Mouse (Mus musculus) liver, adult 2 months (tissue): ENCODE results near the gene Gmpr. TPM values are rescaled to one million over a fixed set of nuclear protein-coding genes. Genes with fewer than 3 reads are reported as not detected.

ENCODE experiments used
- DNase-seq: peaks from one replicate; pipeline ENCODE4 v3.0.0-alpha.2; 2011; ENCODE audit warnings: low read depth, low spot score; ENCODE audit errors: extremely low read depth
- H3K27ac ChIP-seq: fragments of 200-500 bp; replicated peaks from 2 replicates; pipeline ENCODE4 v1.5.1; 2012; ENCODE audit warnings: low read depth, mild to moderate bottlenecking, control low read depth, inconsistent platforms, low read length; ENCODE audit not compliant: insufficient read depth
- H3K27me3 ChIP-seq: fragments of 200-500 bp; 2 replicates; pipeline ENCODE4 v1.6.1; 2012; ENCODE audit warnings: mild to moderate bottlenecking, moderate library complexity, low read length, inconsistent platforms; ENCODE audit not compliant: control insufficient read depth, insufficient read depth
- H3K36me3 ChIP-seq: fragments of 200-500 bp; 2 replicates; pipeline ENCODE4 v1.6.1; 2012; ENCODE audit warnings: low read length, inconsistent platforms; ENCODE audit not compliant: control insufficient read depth, insufficient read depth
- H3K4me1 ChIP-seq: fragments of 200-500 bp; 2 replicates; pipeline ENCODE4 v1.6.1; 2011; ENCODE audit warnings: low read length; ENCODE audit not compliant: control insufficient read depth, insufficient read depth
- H3K4me3 ChIP-seq: fragments of 200-500 bp; 2 replicates; pipeline ENCODE4 v1.5.1; 2011; ENCODE audit warnings: low read depth, mild to moderate bottlenecking, control low read depth, low read length, moderate library complexity; ENCODE audit not compliant: insufficient read depth
- H3K79me2 ChIP-seq: fragments of 200-500 bp; 2 replicates; pipeline ENCODE4 v1.6.1; 2012; ENCODE audit warnings: inconsistent platforms, mild to moderate bottlenecking, low read length, moderate library complexity; ENCODE audit not compliant: control insufficient read depth, insufficient read depth
- H3K9ac ChIP-seq: fragments of 200-500 bp; 2 replicates; pipeline ENCODE4 v1.6.1; 2012; ENCODE audit warnings: low read depth, mild to moderate bottlenecking, control low read depth, inconsistent platforms, low read length
- CTCF ChIP-seq: fragments of 200-500 bp; IDR thresholded peaks from 2 replicates; pipeline ENCODE4 v1.5.1; 2011; ENCODE audit warnings: low read depth, low read length, control low read depth
- POLR2A ChIP-seq: fragments of 200-500 bp; IDR thresholded peaks from 2 replicates; pipeline ENCODE4 v1.6.1; 2011; ENCODE audit warnings: low read length, control low read depth; ENCODE audit not compliant: insufficient read depth; ENCODE audit errors: extremely low read depth
- WGBS: fragments of 180-500 bp; shearing (Covaris S2); methylation state at CpG from one replicate; pipeline ENCODE4 v1.1.7; 2018; 5-methylcytosine and 5-hydroxymethylcytosine counted together
- polyA plus RNA-seq: library from polyadenylated mRNA; depleted of rRNA; stranded (reverse); fragments of >200 nt; gene quantifications from 2 replicates; pipeline ENCODE4 v1.2.3, GENCODE M21; 2012
- total RNA-seq: library from RNA; depleted of rRNA; stranded (reverse); fragments of >200 nt; gene quantifications from 2 replicates; pipeline ENCODE4 v1.2.3, GENCODE M21; 2014

The Gmpr gene
- total and polyA plus RNA-seq, 2 experiments: 1.1 to 2.2 TPM

DNA sequence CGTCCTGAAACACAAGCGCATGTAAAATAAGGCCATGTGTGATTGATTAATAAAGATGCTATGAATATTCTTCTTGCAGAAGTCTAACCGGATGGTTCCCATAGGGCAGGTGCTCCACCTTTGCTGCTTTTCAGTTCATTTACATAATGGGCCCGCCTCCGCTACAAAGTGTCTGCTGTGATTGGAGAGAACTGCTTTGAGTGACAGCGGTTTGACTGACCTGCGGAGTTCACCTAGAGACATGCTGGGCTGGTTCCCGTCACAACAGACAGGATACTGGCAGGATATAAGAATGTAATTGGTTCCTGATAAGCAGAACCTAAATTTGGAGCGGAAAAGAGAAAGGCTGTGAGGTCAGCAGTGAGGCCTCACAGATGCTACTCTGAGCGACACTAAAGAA lies 13.4 kb upstream of the Gmpr start:
- 42% methylated on average over 10 of the region's 10 CpGs for WGBS
- H3K79me2 ChIP-seq: no peaks in the 10 kb centered on the region
- H3K4me3 ChIP-seq: no peak overlapping the region
- TF ChIP-seq POLR2A (no peak), CTCF (no peak)
- H3K27ac ChIP-seq: no peak overlapping the region
- DNase-seq: no peak
- H3K9ac ChIP-seq: no peak overlapping the region
- no peaks in the 10 kb centered on the region for H3K4me1 ChIP-seq
- no peaks in the 10 kb centered on the region for H3K27me3 ChIP-seq
- H3K36me3 ChIP-seq: no peaks in the 10 kb centered on the region

DNA sequence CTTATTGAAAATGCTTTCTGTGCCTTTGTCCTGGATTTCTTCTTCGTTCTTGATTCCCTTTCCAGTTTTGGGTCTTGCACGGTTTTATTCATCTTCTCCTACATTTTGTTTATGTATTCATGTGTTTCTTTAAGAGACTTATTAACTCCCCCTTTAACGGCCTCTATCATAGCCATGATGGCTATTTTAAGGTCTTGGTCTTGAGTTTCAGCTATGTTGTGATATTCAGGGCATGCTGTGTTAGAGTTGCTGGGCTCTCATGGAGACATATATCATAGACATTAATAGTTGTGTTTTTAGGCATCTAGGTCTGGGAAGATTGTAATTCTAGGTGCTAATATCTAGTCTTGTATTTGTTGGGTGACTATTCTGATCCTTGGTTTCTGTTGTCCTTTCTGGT lies 8.6 kb upstream of the Gmpr start:
- Histone ChIP-seq H3K9ac (no peak overlapping the region), H3K27ac (no peak overlapping the region), H3K79me2 (no peaks in the 10 kb centered on the region), H3K4me1 (no peaks in the 10 kb centered on the region), H3K36me3 (no peaks in the 10 kb centered on the region), H3K27me3 (peaks cover 3% of the 10 kb centered on the region; the same call in 1 of the 2 replicates), H3K4me3 (no peak overlapping the region)
- WGBS: 78% methylated on average over 3 of the region's 3 CpGs
- no peak for DNase-seq
- TF ChIP-seq CTCF (no peak), POLR2A (no peak)

DNA sequence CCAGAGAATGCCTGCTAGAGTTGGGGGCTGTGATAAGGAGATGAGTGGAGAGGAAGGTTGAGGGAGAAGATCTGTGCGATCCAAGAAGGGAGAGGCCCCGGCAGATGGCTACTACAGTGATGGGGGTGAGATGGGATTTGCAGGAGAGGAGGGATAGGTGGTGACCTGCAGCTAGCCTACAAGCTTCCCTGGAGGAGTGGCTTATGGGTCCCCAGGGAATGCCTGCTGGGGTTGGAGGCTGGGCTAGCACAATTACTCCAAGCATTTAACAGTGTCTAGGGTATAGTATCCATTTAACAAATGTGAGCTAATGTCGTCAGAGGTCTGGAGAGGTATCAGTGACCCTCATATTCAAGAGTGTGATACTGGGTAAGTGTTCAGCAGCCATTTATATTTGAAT lies 7.9 kb upstream of the Gmpr start:
- no peak for TF ChIP-seq POLR2A
- TF ChIP-seq CTCF: no peak
- H3K36me3 ChIP-seq: no peaks in the 10 kb centered on the region
- H3K27ac ChIP-seq: no peak overlapping the region
- 91% methylated on average over 3 of the region's 3 CpGs for WGBS
- no peak overlapping the region for H3K9ac ChIP-seq
- DNase-seq: no peak
- H3K4me3 ChIP-seq: no peak overlapping the region
- no peaks in the 10 kb centered on the region for H3K79me2 ChIP-seq
- no peaks in the 10 kb centered on the region for H3K4me1 ChIP-seq
- H3K27me3 ChIP-seq: peaks cover 3% of the 10 kb centered on the region; the same call in 1 of the 2 replicates

DNA sequence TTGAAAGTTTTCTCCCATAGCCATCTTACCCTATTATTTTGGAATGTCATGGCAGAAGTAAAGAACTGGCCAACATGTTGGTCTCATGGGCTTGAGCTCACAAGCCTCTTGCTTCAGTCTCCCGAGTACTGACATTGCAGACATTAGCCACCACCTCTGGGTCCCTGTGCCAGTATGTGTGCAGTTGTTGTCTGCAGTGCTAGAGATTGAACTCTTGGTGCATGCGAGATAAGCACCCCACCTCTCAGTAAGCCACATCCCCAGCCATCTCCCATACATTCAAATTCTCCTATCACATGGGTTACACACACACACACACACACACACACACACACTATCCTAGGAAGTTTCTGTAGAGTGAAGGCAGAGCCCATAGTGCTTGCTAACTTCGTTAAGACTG lies 7.3 kb upstream of the Gmpr start:
- Histone ChIP-seq H3K79me2 (no peaks in the 10 kb centered on the region), H3K36me3 (no peaks in the 10 kb centered on the region), H3K4me1 (no peaks in the 10 kb centered on the region), H3K9ac (no peak overlapping the region), H3K27ac (no peak overlapping the region), H3K27me3 (peaks cover 3% of the 10 kb centered on the region; the same call in 1 of the 2 replicates), H3K4me3 (no peak overlapping the region)
- no peak for DNase-seq
- TF ChIP-seq POLR2A: no peak
- no peak for TF ChIP-seq CTCF
- 86% methylated on average over 3 of the region's 3 CpGs for WGBS

DNA sequence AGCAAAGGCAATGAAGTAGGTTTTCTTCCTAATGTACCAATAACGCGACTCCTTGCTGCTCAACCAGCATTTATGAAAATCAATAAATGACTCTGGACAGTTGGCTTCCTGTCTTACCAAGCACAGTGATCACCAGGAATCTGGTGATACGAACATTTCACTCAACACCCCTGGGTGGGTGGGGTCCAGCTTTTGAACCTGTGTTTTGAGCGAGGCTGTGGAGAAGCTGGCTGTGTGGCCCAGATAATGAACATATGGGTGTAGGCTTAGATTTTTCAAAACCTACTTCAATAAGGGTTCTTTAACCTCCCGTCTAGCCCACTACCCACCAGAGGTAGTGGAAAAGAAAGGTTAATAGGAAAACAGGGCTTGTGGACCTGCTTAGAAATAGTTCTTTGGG lies 4.5 kb upstream of the Gmpr start:
- no peaks in the 10 kb centered on the region for H3K36me3 ChIP-seq
- H3K4me3 ChIP-seq: no peak overlapping the region
- H3K4me1 ChIP-seq: no peaks in the 10 kb centered on the region
- WGBS: 91% methylated on average over 5 of the region's 5 CpGs
- TF ChIP-seq POLR2A (no peak), CTCF (no peak)
- H3K27ac ChIP-seq: no peak overlapping the region
- H3K9ac ChIP-seq: no peak overlapping the region
- H3K79me2 ChIP-seq: no peaks in the 10 kb centered on the region
- H3K27me3 ChIP-seq: peaks cover 6% of the 10 kb centered on the region; the same call in 1 of the 2 replicates
- DNase-seq: no peak

DNA sequence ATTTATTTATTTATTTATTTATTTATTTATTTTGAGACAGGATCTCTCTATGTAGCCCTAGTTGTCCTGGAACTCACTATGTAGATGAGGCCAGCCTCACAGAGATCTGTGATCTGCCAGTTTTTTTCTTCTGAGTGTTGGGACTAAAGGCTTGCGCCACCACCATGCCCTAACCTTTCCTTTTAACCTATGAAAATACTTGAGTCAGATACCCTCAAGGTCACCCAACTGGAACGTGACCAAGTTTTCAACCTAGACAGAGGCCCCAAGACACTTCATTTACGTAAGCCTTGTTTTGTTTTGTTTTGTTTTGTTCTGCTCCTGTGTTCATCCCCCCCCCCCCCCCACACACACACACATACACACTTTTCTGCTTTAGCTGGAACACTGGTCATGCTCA lies 1.7 kb upstream of the Gmpr start:
- Histone ChIP-seq H3K9ac (no peak overlapping the region), H3K27ac (no peak overlapping the region), H3K4me3 (no peak overlapping the region), H3K4me1 (no peaks in the 10 kb centered on the region), H3K36me3 (no peaks in the 10 kb centered on the region), H3K79me2 (no peaks in the 10 kb centered on the region), H3K27me3 (peaks cover 3% of the 10 kb centered on the region; the same call in 1 of the 2 replicates)
- DNase-seq: no peak
- TF ChIP-seq POLR2A (no peak), CTCF (no peak)
- 92% methylated on average over 3 of the region's 3 CpGs for WGBS
